Mouse (Mus musculus): Measurements from ENCODE around the gene Msgn1.
A peak's percentile ranks its signal among the peaks of the same experiment; 100 is the strongest.

The Msgn1 gene

DNA sequence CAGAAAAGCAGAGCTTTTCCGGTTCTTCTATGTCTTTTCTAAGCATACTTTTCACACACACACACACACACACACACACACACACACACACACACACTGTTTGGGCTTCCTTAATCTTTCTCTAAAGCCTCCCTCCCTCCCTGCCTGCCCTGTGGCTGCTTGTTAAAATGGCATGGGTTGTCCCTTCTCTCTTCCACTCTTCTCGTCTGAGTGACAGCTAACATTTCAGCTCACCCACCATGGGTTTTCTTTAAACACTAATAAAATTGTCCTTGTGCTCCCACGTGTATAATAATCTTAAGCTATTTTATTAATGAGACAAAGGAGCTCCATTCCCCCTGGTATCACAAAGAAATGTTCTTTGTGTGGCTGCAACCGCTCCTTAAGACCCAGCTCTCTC lies 10.7 kb downstream of the Msgn1 start:
- no peak for DNase-seq

DNA sequence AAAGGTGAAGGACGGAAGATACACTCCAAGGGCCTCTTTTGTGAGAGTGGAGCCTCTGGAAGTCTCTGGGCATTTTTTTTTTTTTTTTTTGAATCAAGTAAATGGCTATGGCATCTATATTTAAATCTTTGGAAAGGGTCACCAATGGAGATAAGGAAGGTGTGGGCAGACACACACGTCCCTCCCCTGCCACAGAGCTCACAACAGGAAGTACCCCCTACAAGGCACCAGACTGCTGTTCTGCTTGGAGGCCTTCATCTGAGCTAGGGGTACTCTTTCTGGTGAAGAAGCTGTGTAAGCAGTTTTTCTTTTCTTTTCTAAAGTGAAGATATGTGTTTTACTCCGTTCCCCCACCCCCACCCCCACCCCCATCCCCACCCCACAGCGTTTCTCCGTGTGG lies 11.9 kb downstream of the Msgn1 start:
- DNase-seq = no peak

DNA sequence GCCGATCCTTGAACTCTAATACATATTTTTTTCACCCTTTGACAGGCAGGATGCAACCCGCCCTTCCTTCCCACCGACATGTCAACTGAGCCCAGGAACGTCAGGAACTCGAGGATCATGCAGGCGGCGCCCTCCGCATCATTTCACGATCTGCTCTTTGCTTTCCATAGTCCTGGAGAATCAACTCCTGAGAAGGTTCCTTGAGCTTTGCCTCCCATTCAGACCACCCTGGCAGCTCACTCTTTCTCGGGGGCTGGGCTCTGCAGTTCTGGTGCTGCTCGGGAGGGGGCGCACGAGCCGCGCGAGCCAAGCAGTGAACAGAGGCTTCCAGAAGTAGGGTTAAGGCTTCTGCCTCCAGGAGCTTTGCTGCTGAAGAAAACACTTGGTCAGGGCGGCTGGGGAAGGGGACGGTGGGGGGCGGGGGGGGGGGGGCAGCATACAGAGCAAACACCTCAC lies 12.6 kb downstream of the Msgn1 start:
- peak; percentile 78 to 81 for DNase-seq

DNA sequence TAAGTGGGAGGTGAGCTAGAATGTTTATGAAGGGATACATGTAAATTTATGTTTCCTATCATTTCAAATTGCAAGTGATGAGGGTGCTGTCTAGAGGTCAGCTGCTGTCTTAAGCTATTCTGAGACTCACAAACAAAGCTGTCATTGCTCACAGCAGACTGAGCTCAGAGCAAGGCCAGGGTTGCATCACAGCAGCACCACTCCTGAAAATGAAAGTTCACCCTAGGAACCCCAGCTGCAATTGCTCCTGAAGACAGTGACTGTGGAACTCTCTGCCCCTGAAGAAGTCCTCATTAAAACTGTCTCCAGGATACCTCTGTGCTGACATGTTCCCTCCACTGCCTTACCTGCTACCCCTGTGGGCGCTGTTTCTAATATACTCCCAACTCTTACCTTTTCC lies 13.7 kb downstream of the Msgn1 start:
- DNase-seq = no peak

DNA sequence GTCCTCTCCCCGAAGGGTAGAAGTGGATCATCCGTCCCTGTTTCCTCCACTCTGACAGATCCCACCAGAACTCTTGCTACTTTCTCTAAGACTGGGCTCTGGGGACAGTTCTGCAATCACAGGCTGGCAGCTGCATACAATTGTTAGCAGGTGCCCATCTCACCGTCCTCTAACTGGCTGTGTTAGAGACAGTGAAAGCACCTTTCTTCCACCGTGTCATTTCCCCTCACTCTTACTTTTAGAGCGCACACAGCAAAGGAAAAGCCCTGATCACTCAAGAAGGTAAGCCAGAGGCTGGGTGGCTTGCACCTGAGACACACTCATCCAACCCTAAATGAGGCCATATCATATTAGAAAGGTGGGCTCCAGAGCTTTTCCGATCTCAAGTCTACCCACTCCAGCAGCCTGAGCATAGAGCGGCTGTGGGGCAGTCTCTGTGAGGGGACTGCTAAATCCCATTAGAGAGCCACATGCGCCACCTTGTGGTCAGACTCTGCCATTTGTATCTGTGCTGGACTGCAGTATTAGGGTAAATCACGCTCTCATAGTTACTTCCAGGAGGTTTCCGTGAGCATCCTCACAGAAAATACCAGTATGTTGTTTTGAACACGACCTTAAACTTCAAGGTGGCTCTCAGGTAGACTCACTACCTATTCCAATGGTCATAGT lies 30.2 kb downstream of the Msgn1 start:
- peak; percentile 68 to 71 for DNase-seq

DNA sequence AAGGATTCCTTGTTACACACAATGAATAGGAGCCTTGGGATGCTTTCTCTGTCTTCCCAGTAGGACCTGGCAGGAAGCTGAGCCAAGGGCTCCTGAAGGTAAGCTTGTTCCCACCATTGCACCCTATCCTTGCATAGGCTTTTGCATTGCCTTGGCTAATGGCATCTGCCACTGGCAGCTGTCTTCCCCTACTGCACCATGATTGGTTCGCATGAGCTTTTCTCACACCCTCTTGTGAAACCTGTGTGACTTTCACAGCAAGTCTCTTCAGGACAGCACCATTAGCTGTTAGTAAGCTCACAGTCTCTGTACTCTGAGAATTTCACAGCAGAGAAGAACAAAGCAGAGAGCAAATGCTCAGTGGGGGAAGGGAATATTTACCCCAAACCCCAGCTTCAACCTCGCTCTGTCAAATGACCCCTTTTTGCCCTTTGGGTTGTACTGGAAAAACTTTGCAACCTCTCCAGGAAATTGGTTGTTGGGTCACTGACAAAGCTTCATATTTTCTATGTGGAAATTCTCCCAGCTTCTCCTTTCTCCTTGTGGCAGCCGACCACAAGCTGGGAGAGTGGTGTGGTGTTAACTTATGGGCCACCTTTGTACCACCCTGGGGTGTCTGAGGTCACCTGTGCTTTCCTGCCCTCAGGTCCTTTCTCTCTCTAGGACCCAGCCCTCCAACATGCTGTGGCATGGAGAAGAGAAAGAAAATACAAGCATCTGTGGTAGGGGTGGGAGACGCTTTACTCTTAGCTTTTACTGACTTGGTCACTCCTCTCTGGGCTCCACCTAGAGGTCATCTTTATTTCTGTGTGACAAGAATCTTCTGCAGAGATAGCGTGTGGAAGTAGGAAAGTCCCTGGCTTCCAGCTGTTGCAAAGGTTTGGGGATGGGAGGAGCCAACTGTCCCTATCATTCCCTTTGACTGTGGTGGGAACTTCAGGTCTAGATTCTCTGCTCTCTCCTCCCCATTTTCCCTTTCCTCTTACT lies 31.1 kb downstream of the Msgn1 start:
- DNase-seq = no peak

DNA sequence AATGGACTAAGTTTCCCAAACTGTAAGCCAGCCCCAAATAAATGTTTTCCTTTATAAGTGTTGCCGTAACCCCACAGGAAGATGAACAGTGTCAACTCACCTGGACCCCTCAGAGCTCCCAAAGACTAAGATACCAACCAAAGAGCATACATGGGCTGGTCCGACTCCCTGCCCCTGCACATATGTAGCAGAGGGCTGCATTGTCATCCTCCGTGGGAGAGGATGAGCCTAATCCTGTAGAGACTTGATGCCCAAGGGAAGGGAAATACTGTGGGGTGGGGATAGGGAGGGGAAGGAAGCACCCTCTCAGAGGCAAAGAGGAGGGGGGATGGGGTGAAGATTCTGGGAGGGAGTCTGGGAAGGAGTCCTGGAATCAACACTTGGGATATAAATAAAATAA lies 50.1 kb downstream of the Msgn1 start:
- no peak for DNase-seq
